Mouse (Mus musculus): ENCODE results near the gene Gm20870. TPM values are rescaled to one million over a fixed set of nuclear protein-coding genes. Genes with fewer than 3 reads are reported as not detected.
"Not testable (repeated sequence)": the region's sequence is repeated elsewhere in the genome, so short reads cannot be mapped to it uniquely, and the experiment has no call there.

Gene Gm20870
- total RNA-seq (2021), result not detected

- intact Hi-C loops (cut with DNase I), result not testable (repeated sequence)
These were observed at the start of gene Gm20870 for GRCm38 (mm10) chrY:71691743-71692142. Gm20870 (plus strand) TSS chrY:71692043.

More at GRCm38 (mm10) chrY:71691743-71692142, at the start of gene Gm20870:
- not testable (repeated sequence) for DNase-seq (ENCODE audit: low spot score in 2 of 2)

Other genes with a start within 250 kb of the Gm20870 start
- not detected for gene Gm20869, start 222.6 kb upstream of the Gm20870 start, total RNA-seq (2021)